Mouse (Mus musculus) cerebellum, adult 11 months (tissue): ENCODE results near the gene D11Wsu47e.

Experiments used
- DNase-seq: peaks from one replicate; pipeline ENCODE4 v3.0.0; 2022

The D11Wsu47e gene

DNA sequence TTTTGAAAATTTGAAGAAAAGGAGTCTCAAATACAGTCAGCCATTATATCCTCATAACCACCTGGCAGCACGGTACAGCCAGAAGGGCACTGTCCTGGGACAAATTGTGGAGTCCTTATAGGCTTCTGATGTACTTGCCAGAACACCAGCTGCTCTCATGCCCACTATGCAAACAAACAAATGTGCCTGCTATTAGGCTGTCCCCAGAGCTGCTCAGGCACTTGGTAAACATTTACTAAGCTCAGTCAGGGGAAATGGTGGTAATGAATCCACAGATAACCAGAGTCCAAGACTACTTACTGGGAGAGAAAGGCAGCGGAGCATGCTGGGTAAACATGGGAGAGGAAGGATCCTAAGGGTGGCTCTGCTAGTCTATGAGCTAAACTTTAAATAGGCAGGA, 17.1 kb upstream of the D11Wsu47e start:
- no peak for DNase-seq

DNA sequence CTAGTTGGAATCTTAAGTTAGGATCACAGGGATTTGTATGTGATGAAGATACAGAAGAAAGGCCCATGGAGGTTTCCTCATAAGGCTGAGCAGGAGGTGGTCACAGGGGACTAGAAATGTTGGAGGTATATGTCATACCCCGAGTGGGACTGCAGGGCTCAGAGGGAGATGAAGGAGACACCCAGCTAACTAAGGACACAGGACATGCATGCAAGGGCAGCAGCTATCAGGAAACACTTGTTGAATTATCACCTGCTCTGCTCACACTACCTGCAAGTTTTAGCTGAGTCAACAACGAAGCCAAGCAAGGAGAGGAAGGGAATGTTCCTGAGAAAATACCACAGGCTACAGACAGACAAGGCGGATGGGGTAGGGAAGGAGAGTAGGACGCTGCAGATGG, 16.5 kb upstream of the D11Wsu47e start:
- no peak for DNase-seq

DNA sequence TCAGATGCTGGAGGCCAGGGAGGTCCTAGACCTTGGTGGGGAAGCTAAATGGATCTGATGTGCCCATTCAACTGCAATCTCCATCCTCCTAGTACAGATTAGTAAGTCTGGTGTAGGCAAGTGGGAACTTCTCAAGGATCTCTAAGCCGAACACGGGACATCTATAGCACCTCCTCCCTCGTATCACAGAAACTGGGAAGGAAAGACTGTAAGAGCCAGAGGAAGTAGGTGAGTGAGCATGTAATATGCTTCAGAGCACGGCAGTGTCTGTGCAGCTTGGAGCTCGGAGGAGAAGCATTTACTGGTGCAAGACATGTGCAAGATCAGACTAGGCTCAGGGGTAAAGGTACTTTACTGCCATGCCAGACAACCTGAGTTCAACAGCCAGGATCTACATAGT, 15.4 kb upstream of the D11Wsu47e start:
- DNase-seq = no peak

DNA sequence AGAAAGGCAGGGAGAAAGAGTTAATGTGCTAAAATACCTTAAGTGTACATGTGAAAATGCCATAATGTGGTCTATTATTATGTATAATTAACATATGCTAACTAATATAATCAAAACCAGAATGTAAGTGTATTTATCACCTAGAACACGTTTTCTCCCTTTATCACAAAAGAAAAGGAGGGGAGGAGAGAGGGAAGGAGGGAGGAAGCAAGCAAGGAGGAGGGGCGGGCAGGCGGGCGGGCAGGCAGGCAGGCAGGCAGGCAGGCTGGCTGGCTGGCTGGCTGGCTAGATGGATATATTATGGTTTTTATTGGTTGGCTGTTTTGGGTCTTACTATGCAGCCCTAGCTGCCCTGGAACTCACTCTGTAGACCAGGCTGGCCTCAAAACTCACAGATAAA, 14.5 kb upstream of the D11Wsu47e start:
- no peak for DNase-seq

DNA sequence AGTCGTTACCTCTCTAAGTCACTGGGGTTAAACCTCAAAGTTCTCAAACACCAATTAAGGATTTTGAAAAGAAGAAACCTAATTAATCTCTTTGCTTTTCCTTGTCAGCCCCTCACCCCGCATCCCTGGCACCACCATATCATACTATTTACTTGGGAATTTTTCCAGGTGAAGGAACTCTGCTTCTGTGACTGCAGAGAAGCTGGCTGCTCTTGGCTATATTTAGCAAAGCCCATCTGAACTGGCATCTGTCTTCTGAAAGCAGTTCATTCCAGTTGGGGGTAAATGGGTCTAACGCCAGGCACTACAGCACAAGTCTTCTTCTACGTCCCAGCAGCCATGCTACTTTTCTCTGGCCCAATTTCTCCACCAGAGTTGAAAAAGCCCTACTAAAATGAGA, 10.6 kb upstream of the D11Wsu47e start:
- DNase-seq = no peak

DNA sequence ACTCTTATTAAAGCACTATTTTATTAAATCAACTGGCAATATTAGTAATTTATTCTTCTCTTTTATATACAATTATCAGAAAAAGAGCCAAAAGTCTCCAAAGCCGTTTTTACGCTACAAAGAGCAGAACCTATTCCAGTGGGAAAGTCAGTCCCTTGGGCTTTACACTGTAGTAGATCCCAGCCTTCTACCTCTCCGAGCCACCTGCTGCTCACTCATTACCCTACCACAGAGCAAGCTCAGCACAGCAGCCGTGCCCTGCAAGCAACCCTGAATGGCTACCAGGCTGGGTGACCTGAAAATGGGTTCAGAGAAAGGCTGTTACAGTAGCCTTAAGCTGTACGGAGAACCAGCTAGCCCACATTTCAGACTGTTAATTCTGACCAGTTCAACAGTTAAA, 9.6 kb upstream of the D11Wsu47e start:
- no peak for DNase-seq

DNA sequence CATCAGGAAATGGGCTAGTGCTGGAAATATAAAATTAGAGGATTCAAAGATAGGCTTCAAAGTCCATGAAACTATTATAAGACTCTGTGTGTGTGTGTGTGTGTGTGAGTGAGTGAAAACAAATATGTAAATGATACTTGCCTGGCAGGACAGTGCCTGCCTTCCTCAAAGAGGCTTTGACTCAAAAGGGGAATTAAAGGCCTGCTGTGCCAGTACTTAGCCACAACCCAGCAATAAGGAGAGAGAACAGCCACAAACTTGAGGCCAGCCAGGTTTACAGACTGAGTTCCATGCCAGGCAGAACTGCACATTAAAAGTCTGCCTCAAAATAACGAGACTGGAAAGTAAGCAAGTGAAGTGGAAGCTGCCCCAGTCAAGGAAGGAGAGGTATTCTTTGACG, 7.4 kb upstream of the D11Wsu47e start:
- DNase-seq = no peak

DNA sequence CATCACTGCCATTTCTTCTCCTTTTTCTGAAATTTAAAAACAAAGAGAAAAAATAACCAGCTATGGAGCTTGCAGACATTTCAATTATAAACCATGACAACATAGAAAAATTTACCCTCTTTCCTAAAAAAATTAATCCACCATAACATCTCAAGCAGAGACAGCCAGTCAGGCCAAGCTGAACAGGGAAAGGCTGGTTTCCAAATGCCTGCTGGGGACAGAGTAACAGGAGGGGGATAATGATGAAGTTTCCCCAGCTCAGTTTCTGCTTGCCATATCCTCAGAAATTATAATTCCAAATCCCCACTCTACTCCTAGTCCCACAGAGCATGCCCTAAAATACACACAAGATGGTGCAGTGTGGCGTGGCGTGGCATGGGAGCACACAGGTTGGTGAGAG, 6.8 kb upstream of the D11Wsu47e start:
- no peak for DNase-seq

DNA sequence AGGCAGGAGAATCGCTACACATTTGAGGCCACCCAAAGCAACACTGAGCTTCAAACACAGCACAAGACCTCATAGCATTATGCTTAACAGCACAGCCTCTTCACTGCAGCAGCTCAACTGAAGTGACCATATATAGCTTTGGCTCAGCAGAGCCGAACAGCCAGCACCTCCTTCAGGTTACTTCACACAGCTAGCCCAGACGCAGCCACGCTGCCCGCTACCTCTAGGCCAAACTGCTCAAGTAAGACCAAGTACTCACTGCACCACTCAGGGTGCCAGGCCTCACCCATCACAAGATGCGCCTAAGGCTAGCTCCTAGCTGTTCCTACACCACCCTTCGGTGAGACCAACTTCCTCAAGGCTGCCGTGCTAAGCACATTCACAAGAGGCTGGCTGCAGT, 5.8 kb upstream of the D11Wsu47e start:
- no peak for DNase-seq

DNA sequence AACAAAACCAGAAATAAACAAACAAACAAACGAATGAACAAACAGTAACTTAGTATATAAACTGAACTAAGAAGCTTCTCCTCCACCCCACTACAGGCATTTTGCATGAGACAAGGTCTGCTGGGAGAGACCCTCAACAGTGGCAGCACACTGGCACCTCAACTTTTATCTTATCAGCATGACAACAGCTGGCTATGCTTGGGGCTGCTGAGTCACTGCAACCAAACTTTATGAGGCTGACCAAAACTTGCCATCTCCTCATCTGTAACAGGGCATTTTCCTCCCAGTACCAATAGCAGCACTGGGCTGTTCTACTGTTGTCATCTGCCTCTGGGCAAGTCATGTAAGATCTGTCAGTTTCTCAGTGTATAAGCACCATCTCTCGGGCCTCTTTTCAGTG, 3.3 kb upstream of the D11Wsu47e start:
- DNase-seq = no peak

DNA sequence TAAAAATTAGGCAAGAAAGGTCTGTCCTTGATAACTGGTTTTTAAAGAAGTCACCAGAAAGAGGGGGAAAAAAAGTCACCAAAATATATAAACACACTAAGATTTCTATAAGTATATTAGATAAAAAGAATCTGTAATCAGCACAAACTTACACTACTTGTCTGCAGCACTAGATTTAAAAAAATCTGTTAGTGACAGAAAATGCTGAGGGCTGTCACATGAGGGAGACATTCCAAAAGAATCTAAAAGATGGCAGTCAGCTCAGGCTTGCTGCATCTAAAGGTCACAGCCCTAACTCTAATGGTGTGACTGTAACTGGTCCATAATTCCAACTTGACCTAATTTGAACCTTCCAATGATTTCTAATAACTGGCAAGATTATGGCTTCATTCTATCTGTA, 2.2 kb upstream of the D11Wsu47e start:
- DNase-seq = no peak

DNA sequence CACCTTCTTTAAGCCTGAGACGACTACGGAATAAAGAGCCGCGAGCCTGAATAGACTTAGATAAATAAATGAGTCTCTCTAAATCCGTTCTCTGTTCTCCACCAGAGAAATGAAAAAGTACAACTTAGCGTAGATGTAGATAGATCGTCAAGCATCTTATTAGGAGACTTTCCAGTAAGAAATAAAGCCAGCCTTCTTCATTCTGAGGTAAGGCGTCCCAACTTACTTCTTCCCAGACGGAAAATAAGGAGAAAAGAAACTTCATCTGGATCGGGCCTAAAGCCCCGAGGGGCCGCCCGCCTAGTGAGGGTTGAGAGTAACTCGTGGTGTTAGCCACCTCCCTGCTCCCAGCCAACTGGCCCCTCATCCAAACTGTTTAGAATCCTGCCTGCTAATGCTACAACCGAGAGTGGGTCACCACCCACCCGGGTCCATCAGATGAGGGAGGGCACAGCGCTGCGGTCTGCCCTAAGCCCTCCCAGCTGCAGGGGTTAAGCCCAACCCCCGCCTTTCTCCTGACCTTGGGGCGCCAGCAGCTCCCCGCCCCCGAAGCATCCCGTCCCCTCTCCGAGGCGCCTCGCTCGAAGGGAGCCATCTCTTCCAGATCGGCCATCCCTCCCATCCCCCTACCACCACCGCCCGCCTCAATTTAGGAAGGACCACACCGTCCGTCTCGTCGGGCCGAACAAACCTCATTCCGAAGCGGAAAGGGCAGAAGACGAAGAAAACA, 1.1 kb upstream of the D11Wsu47e start:
- no peak for DNase-seq

DNA sequence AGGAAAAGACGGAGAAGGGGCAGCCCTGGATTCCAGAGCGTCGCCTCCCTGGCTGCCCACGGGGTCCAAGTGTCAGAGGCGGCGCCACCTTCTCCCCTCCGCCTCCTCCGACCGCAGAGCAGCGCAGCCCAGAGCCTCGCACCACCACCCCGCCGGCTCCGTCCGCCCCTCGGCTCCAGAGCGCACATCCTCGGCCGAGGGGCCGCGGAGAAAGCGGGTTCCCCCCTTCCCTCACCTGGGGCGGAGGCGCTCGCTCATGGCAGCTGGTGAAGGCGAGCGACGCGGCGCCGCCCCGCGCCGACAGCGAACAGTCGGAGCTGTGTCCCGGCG, 620 bp upstream of the D11Wsu47e start:
- no peak for DNase-seq

DNA sequence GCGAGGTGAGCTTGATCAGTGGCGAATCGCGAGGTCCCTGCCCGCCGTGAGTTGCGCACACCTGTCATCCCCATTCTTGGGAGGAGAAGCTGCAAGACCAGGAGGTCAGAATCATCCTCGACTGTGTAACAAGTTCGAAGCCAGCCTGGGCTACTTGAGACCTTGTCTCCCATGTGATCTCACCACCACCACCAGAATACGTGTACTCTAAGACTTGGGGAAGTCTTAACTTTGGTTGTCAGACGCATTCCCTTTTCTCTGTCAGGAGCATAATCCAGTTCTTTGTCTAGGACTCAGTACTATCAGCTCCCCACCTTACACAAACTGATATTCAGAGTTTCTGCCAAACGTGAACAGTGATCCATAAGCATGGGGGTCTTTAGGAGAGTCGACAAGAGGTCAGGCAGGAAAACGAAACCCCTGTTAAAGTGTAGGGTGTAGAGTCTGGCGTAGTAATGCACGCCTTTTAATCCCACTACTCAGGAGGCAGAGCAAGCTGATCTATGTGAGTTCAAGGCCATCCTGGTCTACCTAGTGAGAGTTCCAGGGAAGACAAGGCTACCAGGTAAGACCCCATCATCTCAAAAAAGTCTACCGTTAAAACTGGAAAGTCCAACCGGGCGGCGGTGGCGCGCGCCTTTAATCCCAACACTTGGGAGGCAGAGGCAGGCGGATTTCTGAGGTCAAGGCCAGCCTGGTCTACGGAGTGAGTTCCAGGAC, 655 bp downstream of the D11Wsu47e start:
- no peak for DNase-seq

DNA sequence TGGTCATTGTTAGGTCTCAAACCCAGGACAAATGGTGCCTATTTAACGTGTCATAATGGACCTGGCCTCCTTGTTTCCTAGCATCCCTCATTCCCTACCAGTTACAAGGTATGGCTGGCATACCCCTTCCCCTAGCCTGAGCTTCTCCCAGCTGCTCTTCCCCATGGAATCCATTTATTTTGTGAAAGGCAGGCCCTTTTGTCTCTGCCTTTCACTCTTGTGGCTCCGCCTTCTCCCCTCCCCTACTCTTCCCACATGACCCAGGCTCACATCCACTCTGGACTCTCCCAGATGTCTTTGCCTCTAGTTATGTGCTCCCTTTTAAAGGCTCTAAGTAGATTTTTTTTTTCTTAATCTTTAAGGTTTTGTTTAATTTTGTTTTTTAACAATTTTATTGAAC, 2.8 kb downstream of the D11Wsu47e start:
- no peak for DNase-seq

DNA sequence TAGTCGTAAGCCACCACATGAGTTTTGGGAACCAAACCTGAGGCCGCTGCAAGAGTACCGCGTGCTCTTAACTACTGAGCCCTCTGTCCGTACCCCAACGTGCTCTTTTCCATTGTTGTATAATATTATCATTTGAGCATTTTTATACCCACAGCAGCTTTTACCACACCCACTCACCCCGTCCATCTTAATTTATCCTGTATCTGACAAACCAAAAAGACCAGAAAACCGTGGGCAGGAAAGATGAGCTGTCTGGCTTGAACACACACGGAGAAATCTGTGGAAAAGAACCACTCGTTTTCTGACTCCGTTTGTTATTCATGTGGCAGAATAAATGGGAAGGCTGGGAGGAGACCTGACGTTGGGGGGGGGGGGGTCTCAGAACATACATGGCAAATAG, 6.3 kb downstream of the D11Wsu47e start:
- DNase-seq = no peak

DNA sequence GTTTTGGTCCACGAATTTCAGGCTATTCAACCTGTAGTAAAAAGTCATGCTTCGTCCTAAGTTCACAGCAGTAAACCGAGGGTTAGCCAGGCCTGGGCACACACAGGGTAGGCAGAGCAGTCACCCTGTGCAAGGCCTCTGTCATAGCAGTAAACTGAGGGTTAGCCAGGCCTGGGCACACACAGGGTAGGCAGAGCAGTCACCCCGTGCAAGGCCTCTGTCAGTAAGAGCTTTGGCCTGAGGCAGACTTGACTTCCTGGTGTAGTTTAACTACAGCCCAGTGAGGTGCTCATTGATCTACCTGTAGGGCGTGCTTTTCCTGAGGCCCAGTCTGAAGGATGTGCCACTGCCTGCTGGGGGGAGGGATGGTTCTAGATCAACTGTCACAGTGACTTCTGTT, 7.1 kb downstream of the D11Wsu47e start:
- no peak for DNase-seq

DNA sequence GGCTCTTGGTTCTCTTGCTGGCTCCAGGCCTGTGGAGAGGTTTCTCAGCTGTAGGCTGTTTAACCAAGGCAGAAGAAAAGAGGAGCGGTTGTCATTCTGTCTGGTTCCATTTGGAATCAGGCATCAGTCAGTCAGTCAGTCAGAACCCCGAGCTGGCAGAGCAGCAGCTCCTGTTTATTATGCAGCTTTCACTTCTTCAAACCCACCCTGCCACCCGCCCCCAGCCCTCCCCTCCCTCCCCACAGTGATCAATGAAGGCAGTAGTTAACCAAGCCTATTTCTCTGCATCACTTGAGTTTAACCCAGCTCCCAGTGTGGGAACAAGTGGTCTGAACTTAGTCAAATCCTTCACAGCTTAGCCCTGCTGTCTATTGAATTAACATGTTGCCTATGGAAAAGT, 7.6 kb downstream of the D11Wsu47e start:
- DNase-seq = no peak

DNA sequence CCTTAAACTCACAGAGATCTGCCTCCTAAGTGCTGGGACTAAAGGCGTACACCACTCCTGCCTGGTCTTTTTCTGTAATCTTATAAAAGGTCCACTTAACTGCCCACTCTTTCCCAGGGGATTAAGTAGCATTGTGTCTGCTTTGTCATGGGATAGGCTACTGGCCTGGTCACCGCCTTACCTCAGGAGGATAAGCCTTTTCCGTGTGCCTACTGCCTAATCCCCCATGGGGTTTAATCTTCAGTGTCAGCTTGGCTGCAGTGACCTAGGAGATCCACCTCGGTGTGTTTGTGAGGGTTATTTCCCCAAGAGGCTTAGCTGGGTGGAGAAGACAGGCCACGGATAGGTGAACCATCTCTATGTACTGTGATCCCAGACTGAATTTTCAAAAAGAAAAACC, 13.4 kb downstream of the D11Wsu47e start:
- no peak for DNase-seq

DNA sequence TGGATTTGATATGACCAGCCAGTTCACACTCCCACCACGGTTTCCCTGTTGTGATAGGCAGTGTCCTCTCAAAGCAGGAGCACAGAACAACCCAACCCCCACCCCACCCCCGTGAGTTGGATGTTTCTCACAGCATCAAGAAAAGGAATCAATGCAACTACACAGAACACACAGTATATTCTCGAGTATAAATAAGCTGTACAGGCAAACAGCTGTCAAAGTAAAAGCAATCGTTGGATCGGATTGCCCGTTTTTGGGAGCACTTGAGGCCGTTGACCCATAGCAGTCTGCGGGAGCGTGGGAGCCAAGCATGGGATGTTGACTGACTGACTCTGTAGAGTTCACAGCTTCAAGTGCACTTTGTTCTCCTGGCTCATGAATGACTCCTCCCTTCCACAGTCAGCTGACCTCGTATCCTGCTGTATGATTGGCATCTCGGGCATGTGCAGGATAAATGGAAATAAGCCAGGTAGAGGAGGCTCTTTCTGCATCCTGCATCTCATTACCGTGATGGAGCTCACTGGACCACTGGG, 13.9 kb downstream of the D11Wsu47e start:
- no peak for DNase-seq

DNA sequence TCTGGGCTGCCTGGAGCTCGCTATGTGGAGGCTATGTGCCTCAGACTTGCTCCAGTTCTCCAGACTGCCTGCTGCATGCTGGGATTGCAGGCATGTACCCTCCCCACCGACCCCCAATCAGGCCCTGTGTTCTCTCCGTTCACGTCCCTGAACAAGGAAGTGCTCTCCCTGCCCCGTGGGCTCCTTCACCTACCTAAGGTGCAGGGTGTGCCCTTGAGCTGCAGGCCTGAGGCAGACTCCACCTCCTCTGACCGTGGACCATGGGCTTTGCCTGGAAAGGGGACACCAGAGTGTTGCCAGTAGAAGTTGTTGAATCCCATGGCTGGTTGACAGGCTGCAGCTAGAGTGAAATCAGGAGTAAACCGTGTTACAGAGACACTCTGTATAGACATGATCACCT, 15.4 kb downstream of the D11Wsu47e start:
- DNase-seq = no peak

DNA sequence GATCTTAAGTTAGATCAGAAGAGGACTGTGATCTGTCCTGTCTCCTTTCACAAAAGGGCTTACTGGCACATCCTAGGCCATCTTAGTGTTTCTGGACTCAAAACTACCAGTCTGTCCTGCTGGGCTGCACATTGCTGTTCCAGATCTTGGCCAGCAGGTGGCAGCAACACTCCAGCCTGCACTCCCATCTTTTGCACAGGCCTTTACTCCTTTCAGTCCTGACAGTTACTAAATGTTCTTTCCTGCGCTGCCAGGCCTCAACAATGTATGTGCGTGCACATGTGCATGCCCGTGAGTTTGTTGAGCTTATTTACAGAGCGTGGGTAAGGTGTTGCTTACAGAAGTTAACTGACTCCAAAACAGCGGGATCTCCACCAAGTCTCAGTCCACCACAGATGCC, 19.5 kb downstream of the D11Wsu47e start:
- DNase-seq = peak; percentile 71

DNA sequence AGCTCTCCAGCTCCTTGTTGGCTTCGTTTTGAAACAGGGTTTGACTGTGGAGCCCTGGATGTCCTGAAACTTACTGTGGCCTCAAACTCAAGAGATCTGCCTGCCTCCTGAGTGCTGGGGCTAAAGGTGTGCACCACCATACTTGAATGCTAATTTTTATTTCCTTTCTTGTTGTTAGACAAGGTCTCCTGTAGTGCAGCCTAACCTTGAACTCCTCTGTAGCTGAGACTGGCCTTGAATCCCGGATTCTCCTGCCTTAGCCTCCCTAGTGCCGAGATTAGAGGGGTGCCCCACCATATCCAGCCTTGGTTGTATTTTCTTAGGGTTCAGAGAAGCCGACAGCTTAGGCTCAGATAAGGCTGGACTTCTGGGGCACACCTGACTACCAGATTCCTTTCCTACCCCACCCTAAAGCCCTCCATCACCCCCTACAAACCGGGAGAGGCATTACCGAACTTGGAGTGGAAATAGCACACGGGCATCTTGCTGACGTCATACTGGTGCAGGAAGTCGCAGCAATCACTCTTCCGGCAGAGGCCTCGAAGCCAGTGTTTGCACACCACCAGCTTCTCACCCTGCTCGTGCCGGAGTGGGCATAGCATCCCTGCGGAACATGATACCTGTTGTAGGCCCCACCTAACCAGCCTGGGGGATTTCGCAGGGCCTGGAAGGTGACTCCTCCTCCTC, 21.9 kb downstream of the D11Wsu47e start:
- DNase-seq = no peak

DNA sequence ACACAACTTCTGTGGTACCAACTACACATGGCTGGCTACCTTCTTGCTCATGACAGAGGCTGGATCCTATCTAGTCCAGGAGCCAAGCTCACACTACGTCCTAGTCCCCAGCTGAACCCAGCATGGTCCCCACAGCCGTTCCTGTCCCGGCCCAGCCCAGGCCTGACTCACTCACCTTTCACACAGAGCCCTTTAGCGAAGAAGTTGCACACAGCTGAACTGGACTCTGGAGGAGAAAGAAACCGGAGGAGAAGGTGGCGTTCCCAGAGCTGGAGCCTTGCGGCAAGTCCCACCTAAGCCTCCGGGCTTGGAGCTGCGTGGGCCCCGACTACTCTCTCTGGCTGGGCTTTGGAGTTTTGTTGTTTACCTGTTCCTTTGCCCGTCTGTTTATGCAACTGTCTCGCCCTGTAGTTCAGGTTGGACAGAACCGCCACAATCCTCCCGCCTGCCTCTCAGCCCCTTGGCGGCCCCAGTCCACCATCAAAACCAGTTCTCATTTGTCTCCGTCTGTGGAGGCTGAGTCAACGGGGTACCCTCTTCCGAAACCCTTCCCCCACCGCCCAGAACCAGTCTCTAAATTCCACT, 24.5 kb downstream of the D11Wsu47e start:
- DNase-seq = no peak
